Mouse (Mus musculus): ENCODE measurements around the gene Zbtb34.

DNA sequence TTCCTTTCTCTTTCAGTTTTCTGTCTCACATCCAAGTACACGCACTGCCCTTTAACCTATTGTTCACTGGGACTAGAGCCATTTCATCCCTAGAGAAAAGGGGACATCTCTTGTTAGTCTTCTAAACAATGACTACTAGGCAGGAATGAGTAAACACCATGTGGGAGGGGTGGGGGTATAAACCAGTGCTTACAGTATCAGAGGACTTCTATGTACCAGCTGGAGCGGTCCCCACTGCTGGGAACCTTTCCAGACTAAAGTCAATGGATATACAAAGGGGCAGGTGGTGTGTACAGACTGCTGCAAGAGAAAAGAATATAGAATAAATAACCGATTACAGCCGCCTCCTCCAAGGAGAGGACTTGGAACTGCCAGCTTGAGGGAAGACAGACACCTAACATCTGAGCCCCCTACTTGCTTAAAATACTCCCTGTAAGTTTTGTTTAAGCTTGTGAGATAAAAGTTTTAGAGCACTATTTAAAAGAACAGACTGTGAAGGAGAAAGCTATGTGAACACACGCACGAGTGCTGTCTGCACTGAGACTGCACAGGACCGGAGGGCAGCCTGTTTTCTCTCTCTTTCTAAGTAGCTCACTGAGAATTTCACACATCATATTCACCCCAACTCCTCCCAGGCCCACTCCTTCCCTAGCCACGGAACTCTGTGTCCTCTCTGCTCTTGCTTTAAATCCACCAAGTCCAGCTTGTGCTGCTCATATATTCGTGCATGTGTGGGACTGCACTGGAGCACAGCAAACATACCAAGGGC, 65.2 kb downstream of the Zbtb34 start:
- TF ChIP-seq POLR2A (IDR thresholded peaks at IDR 0.05; ENCODE audit: borderline replicate concordance, insufficient read depth, low read length) (no peak), CTCF (IDR thresholded peaks at IDR 0.05; ENCODE audit: borderline replicate concordance, insufficient read depth, low read depth, low read length) (no peak)
